Mouse (Mus musculus): ENCODE data around the gene Pigt. TPM values are rescaled to one million over a fixed set of nuclear protein-coding genes. Genes with fewer than 3 reads are reported as not detected.

The Pigt gene
- polyA plus RNA-seq, 1 experiment = 49.9 TPM

DNA sequence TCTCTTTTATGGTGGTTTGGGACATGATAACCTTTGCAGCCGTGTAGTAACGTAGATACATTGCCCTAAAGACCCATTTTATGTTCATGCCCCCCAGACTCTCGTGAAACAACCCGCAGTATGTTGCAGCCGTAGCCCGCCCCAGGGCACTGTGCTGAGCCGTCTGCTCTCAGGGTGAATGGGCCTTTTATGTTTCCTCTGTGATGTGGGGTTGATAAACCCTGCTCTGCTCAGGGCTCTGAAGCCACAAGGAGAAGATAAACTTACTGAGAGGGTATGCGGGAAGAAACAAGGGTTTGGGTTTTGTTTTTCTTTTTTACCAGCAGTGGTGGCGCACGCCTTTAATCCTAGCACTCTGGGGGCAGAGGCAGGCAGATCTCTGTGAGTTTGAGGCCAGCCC is 37.0 kb downstream of the Pigt start:
- H3K27me3 ChIP-seq (ENCODE audit: control insufficient read depth, insufficient read depth, low read length, poor library complexity, severe bottlenecking) = no peaks in the 10 kb centered on the region
- H3K27ac ChIP-seq (ENCODE audit: insufficient read depth, low read length) = no peak overlapping the region
- no peak overlapping the region for H3K9ac ChIP-seq (ENCODE audit: low read depth, poor library complexity, severe bottlenecking)
- no peaks in the 10 kb centered on the region for H3K9me3 ChIP-seq (replicated peaks; ENCODE audit: control insufficient read depth, insufficient read depth, low read length, poor library complexity, severe bottlenecking)
- TF ChIP-seq CTCF (IDR thresholded peaks at IDR 0.05; ENCODE audit: low read depth, low read length) (no peak), EP300 (IDR thresholded peaks at IDR 0.05; ENCODE audit: insufficient read depth, low read depth, low read length) (no peak), POLR2A (IDR thresholded peaks at IDR 0.05; ENCODE audit: insufficient read depth, low read length) (no peak)
- H3K4me1 ChIP-seq (ENCODE audit: control insufficient read depth, insufficient read depth, low read length) = peaks cover 3% of the 10 kb centered on the region
- no peaks in the 10 kb centered on the region for H3K36me3 ChIP-seq (ENCODE audit: control insufficient read depth, insufficient read depth, low read length, poor library complexity, severe bottlenecking)
- no peak overlapping the region for H3K4me3 ChIP-seq (ENCODE audit: low read depth, low read length)

DNA sequence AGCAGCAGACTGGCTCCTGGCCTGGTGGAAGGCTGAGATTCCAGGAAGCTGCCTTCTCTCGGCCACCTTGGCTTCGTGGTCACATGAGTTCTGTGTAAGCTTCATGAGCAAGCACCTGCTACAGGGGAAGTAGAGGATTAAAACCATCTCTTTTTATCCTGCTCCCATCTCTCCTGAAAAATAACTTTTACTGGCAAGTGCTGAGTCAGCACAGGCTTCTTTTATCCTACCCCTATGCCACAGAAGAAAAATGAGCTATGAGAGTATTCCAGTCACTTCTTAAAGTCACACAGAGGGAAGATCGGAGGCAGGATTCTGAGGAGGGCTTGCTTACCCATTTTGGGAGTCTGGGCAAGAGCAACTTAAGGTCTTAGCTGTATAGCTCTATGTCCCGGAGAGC is 39.7 kb downstream of the Pigt start:
- Histone ChIP-seq H3K4me3 (ENCODE audit: low read depth, low read length) (no peak overlapping the region), H3K27ac (ENCODE audit: insufficient read depth, low read length) (no peak overlapping the region), H3K27me3 (ENCODE audit: control insufficient read depth, insufficient read depth, low read length, poor library complexity, severe bottlenecking) (no peaks in the 10 kb centered on the region), H3K9ac (ENCODE audit: low read depth, poor library complexity, severe bottlenecking) (no peak overlapping the region), H3K4me1 (ENCODE audit: control insufficient read depth, insufficient read depth, low read length) (peaks cover 3% of the 10 kb centered on the region), H3K36me3 (ENCODE audit: control insufficient read depth, insufficient read depth, low read length, poor library complexity, severe bottlenecking) (no peaks in the 10 kb centered on the region), H3K9me3 (replicated peaks; ENCODE audit: control insufficient read depth, insufficient read depth, low read length, poor library complexity, severe bottlenecking) (no peaks in the 10 kb centered on the region)
- TF ChIP-seq POLR2A (IDR thresholded peaks at IDR 0.05; ENCODE audit: insufficient read depth, low read length) (no peak), EP300 (IDR thresholded peaks at IDR 0.05; ENCODE audit: insufficient read depth, low read depth, low read length) (no peak), CTCF (IDR thresholded peaks at IDR 0.05; ENCODE audit: low read depth, low read length) (no peak)

DNA sequence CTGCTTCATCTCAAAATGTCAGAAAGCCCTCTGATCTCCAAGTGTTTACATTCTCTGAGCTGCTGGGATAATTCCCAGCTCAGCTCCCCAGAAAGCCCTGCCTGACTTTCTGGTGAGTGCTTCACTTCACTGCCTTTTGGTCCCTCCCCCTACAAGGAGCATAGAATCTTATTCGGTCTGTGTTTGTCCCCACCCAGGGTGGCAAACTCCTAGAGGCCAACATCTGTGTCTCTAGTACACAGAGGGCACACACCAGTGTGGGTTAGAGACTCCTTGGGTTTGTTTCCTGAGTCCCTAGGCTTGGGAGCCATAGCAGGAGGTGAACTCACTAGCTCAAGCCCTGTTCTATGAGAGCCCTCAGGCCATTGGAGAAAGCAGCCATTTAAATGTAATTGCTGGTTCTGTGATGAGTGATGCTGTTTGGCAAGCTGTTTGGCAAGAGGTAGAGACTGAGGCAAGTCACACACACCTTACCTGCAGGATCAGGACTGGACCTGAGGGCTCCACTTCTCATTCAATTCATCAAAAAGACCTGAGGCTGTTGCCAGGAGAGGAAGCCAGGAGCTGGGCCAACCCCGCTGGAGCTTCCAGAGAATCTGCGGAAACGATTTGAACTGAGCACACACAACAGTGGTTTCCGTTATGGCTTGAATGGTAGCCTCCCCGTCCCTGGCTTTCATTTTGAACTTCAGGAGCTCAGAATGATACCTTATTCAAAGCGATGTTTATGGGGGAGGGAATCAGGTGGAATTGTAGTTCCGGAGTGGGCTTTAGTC is 43.5 kb downstream of the Pigt start:
- no peak for TF ChIP-seq CTCF (IDR thresholded peaks at IDR 0.05; ENCODE audit: low read depth, low read length)
- TF ChIP-seq POLR2A (IDR thresholded peaks at IDR 0.05; ENCODE audit: insufficient read depth, low read length) = no peak
- 0 out of 2 replicates have a peak, but pooled peaks have one; percentile 3 for TF ChIP-seq EP300 (IDR thresholded peaks at IDR 0.05; ENCODE audit: insufficient read depth, low read depth, low read length)
- H3K27ac ChIP-seq (ENCODE audit: insufficient read depth, low read length) = no peak overlapping the region
- H3K27me3 ChIP-seq (ENCODE audit: control insufficient read depth, insufficient read depth, low read length, poor library complexity, severe bottlenecking) = no peaks in the 10 kb centered on the region
- no peak overlapping the region for H3K9ac ChIP-seq (ENCODE audit: low read depth, poor library complexity, severe bottlenecking)
- H3K36me3 ChIP-seq (ENCODE audit: control insufficient read depth, insufficient read depth, low read length, poor library complexity, severe bottlenecking) = no peaks in the 10 kb centered on the region
- H3K4me3 ChIP-seq (ENCODE audit: low read depth, low read length) = no peak overlapping the region
- H3K9me3 ChIP-seq (replicated peaks; ENCODE audit: control insufficient read depth, insufficient read depth, low read length, poor library complexity, severe bottlenecking) = peaks cover 3% of the 10 kb centered on the region; the same call in 1 of the 2 replicates
- peaks cover 3% of the 10 kb centered on the region for H3K4me1 ChIP-seq (ENCODE audit: control insufficient read depth, insufficient read depth, low read length)

DNA sequence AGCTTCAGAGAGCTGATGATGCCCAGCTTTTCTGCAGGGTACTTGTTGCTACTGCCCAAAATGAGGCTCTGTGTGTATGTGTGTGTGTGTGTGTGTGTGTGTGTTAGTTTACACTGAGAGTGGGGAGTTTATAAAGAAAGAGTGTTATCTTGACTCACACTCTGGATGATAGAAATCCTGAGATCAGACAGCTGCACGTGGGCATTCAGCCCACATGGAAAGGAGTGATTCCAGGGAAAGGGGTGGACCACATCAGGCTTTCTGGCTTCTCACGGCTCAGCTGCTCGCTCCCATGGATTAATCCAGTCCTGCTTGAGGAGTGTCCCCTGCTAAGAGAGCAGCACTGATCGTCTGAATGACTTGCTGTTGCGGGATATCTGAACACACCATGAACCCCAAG is 44.8 kb downstream of the Pigt start:
- no peaks in the 10 kb centered on the region for H3K36me3 ChIP-seq (ENCODE audit: control insufficient read depth, insufficient read depth, low read length, poor library complexity, severe bottlenecking)
- H3K4me3 ChIP-seq (ENCODE audit: low read depth, low read length) = no peak overlapping the region
- no peak overlapping the region for H3K9ac ChIP-seq (ENCODE audit: low read depth, poor library complexity, severe bottlenecking)
- H3K9me3 ChIP-seq (replicated peaks; ENCODE audit: control insufficient read depth, insufficient read depth, low read length, poor library complexity, severe bottlenecking) = peaks cover 3% of the 10 kb centered on the region; the same call in 1 of the 2 replicates
- TF ChIP-seq CTCF (IDR thresholded peaks at IDR 0.05; ENCODE audit: low read depth, low read length) = no peak
- TF ChIP-seq EP300 (IDR thresholded peaks at IDR 0.05; ENCODE audit: insufficient read depth, low read depth, low read length) = no peak
- TF ChIP-seq POLR2A (IDR thresholded peaks at IDR 0.05; ENCODE audit: insufficient read depth, low read length) = no peak
- peaks cover 3% of the 10 kb centered on the region for H3K4me1 ChIP-seq (ENCODE audit: control insufficient read depth, insufficient read depth, low read length)
- H3K27me3 ChIP-seq (ENCODE audit: control insufficient read depth, insufficient read depth, low read length, poor library complexity, severe bottlenecking) = no peaks in the 10 kb centered on the region
- H3K27ac ChIP-seq (ENCODE audit: insufficient read depth, low read length) = no peak overlapping the region

DNA sequence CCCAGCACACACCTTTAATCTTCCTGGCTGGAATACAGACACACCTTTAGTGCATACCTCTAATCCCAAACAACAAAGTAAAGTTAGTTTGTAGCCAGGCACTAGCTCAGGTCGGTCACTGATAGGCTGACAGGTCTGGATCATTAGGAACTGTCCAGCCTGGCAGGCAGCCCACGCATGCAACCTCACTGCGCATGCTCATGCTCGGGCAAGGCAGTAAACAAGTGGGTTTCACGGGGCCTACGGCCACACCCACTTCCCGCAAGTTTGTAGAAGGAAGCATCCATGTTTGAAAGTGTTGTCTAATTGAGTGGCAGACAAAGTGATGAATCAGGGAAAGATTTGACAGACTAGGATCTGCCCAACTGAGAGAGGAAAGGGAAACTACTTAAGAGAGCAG is 45.3 kb downstream of the Pigt start:
- Histone ChIP-seq H3K9ac (ENCODE audit: low read depth, poor library complexity, severe bottlenecking) (no peak overlapping the region), H3K4me1 (ENCODE audit: control insufficient read depth, insufficient read depth, low read length) (peaks cover 3% of the 10 kb centered on the region), H3K4me3 (ENCODE audit: low read depth, low read length) (no peak overlapping the region), H3K9me3 (replicated peaks; ENCODE audit: control insufficient read depth, insufficient read depth, low read length, poor library complexity, severe bottlenecking) (peaks cover 3% of the 10 kb centered on the region; the same call in 1 of the 2 replicates), H3K27me3 (ENCODE audit: control insufficient read depth, insufficient read depth, low read length, poor library complexity, severe bottlenecking) (no peaks in the 10 kb centered on the region), H3K27ac (ENCODE audit: insufficient read depth, low read length) (no peak overlapping the region), H3K36me3 (ENCODE audit: control insufficient read depth, insufficient read depth, low read length, poor library complexity, severe bottlenecking) (no peaks in the 10 kb centered on the region)
- TF ChIP-seq POLR2A (IDR thresholded peaks at IDR 0.05; ENCODE audit: insufficient read depth, low read length) = no peak

DNA sequence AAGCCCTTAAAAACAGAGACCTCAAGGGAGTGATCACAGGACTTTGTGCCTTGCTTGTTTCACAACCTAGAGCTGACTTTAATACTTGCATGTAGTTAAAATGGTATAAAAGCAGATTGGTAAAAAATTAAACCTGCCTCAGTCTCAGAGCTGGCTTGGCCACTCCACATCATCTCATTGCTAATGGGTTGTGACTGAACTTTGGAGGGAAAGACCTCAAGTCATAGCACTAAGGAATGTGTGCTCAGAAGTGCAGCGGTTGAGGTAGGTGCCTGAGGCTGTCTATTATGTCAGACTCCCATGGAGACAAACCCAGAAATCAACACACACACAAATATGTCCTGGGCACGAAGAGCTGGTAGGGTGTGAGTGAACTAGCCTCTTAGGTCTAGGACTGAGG is 46.4 kb downstream of the Pigt start:
- Histone ChIP-seq H3K36me3 (ENCODE audit: control insufficient read depth, insufficient read depth, low read length, poor library complexity, severe bottlenecking) (no peaks in the 10 kb centered on the region), H3K9me3 (replicated peaks; ENCODE audit: control insufficient read depth, insufficient read depth, low read length, poor library complexity, severe bottlenecking) (peaks cover 3% of the 10 kb centered on the region; the same call in 1 of the 2 replicates)

More for the DNA sequence above, 46.4 kb downstream of the Pigt start:
- H3K27me3 ChIP-seq (ENCODE audit: control insufficient read depth, insufficient read depth, low read length, poor library complexity, severe bottlenecking) = no peaks in the 10 kb centered on the region
- H3K4me3 ChIP-seq (ENCODE audit: low read depth, low read length) = no peak overlapping the region
- H3K4me1 ChIP-seq (ENCODE audit: control insufficient read depth, insufficient read depth, low read length) = peaks cover 3% of the 10 kb centered on the region
- TF ChIP-seq POLR2A (IDR thresholded peaks at IDR 0.05; ENCODE audit: insufficient read depth, low read length) = no peak
- TF ChIP-seq CTCF (IDR thresholded peaks at IDR 0.05; ENCODE audit: low read depth, low read length) = no peak
- no peak for TF ChIP-seq EP300 (IDR thresholded peaks at IDR 0.05; ENCODE audit: insufficient read depth, low read depth, low read length)
- no peak overlapping the region for H3K27ac ChIP-seq (ENCODE audit: insufficient read depth, low read length)
- no peak overlapping the region for H3K9ac ChIP-seq (ENCODE audit: low read depth, poor library complexity, severe bottlenecking)
